Mouse (Mus musculus) Muller cell, postnatal 12 days (primary cell): ENCODE measurements around the gene Nmt1.

Experiments
- DNase-seq: peaks from one replicate; pipeline ENCODE4 v3.0.0-alpha.2; 2015; ENCODE audit errors: inconsistent ontology term

The Nmt1 gene

DNA sequence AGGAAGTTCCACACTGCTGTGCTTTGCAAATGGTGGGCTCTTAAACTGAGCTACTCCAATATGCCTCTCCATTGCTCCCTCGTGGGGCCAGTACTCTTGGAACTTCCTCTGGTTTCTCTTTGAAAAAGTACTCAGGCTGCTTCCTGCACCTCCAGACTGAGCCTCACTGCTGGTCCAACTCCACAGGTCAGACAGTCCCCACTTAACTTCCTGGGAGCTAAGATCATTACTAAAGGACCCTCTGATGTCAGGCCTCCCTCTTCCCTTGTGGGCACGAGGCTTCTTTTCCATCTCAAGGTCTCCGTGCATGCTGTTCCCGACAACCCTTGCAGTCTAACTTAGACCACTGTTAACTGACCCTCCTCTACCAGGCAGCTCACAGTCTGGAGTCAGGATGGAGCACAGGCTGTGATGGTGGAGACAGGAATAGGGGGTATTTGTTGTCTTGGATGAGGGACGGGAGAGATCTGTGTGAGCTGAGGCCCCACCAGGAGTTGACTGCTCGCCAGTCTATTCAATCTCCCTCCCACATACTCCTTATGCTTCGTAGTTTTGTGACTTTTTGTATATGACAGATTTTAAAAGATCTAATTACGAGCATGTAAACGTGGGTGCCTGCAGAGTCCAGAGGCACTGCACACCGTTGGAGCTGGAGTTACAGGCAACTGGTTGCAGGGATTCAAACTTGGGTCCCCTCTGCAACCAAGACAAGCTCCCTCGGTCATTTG lies 22.6 kb upstream of the Nmt1 start:
- no peak for DNase-seq

DNA sequence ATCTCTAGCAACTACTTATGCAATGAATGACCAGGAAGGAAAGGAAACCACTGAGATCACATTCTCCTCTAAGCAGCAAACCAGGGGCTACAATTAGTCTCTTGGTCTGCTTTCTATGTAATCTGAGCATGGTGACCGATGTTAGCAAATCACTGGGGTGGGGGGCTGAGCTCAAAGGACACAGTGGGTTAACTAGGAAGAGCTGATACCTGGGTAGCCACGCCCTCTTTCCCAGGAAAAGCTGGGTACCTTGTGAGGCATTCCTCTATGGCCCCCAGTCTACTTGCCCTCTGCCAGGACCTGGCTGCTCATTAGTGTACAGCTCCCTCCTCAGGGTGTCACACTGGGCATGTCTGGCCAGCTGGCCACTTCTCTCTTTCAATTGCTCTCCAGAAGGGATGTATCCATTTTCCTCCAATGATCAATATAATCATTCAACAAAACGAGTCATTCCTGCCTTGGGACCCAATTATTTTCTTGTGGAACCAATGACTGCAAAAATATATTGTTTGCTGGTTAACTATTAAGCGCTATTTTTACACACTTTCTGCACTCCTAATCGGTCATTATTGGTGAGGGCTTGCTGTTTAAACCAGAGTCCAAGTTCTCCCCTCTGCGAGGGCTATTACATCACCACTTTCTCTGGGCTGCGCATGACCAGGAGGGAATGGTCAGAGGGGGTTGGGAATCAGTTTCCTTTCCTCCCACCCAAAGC lies 21.5 kb upstream of the Nmt1 start:
- DNase-seq = no peak

GRCm38 (mm10) chr11:103007001-103007340 lies 21.0 kb upstream of the Nmt1 start:
- peak; percentile 50 for DNase-seq

GRCm38 (mm10) chr11:103008558-103008957 lies 19.4 kb upstream of the Nmt1 start:
- DNase-seq = no peak

DNA sequence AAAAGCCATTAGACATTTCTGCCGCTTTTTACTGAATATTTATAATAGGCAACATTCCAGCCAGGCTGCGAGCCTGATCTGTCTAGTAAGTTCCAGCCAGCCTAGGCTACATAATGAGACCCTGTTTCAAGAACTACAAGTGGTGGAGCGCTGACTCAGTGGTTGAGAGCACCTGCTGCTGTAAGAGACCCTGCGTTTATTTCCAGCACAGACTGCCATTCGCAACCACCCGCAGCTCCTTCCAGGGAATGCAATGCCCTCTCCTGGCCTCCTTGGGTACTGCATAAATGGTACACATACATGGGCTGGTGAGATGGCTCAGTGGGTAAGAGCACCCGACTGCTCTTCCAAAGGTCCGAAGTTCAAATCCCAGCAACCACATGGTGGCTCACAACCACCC lies 18.8 kb upstream of the Nmt1 start:
- DNase-seq = no peak

DNA sequence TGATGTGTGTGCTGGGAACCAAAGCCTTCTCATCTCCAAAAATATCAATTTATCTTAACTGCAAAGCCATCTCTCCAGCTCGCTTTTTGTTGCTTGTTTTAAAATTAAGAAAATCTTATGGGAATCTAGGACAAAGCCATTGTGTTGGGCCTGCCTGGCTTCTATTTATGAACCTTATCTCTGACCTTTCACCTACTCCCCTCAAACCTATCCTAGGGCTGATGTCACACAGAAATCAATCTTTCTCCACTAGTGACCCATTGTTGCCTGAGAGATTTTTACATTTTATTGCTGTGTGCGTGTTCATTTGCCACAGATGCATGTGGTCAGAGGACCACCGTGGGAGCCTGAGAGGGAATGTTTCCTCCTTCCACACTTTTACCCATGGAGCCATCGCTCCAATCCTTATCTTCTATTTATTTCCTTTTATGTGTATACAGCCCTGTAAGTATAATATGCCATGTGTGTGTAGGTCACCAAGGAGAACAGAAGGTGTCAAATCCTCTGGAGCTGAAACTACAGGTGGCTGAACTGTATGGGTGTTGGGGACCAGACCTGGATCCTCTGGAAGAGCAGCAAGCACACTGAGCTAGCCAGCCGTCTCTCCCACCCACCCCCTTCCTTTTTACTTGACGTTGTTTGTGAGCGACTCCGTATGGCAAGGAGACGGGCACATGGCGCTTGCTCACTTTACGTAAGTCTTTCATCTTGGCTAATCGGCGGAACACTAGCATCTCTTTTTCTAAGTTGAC lies 17.4 kb upstream of the Nmt1 start:
- DNase-seq = no peak

- DNase-seq = no peak
Observed at GRCm38 (mm10) chr11:103011206-103011497, 16.8 kb upstream of the Nmt1 start.

DNA sequence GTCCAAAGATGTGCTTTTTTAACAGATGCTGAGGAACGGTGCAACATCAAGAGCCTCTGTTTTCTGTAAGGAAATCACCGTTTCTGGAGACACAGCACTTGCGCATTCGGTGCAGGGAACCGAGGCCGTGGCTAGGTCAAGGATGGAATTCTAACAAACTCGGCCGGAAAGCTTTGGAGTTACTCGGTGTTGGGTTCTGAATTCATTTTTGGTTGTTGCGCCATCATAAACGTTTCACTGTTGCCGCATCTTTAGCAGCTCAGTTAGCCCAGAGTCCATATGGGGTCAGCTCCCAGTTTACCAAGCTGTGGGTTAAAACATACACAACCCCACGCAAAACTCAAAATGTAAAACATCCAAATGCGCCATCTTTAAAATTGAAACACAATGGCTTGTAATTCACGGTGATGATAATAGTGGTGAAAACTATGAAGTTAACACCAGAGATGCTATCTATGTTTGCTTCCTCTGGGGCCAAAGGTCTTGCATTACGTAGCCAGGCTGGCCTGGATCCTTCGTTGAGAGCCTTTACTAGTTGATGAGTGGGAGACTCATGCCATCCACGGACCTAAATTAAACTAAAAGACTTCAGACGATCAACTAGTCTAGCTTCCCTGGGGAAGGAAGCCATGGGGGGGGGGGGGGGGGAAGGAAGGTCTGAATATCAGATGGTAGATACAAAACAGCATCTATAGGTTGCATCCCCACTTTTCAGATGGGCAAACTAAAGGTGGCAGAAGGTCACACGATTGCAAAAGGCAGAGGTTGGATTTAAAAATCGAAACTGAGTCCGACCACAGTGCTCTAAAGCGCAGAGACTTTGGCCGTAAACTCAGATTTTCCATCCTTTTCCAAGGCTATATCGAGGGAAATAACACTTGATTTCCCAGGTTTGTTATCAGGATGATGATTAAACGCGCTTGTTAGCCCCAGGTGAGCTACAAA lies 11.8 kb upstream of the Nmt1 start:
- DNase-seq = no peak

DNA sequence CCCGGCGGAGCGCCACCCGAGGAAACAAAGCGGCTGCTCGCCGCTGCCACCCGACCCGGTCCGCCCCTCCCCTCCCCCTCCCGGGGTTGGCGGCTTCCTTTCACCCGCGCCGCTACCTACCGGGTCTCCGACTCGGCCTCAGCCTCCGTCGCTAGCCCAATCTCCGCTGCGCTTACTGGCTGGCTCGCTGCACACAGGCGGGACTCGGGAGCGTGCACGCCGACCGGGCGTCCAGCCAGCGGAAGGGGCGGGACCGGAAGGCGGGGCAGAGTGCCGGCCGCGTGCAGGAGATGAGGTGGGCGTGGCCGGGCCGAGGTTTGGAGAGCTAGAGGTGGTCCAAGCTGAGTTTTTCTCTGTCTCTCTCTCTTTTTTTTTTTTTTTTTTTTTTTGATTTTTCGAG lies 11.1 kb upstream of the Nmt1 start:
- DNase-seq = peak; percentile 98

DNA sequence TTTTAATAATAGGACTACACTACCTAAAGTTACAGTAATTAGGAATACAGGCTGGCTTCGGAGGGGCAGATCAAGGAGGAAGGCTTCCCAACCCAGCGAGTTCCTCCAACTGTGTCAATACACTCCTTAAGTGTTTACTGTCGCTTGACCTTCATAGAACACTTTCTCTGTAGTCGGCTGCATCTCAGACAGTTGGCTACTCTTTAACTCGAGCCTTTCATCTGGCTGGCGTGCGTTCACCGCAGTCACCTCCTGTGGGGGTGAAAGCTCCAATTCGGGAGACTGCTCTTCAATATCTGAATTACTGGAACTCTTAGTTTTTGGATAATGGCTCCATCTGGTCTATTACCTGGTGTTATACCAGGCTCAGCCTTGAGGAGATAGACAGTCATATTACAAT lies 10.3 kb upstream of the Nmt1 start:
- no peak for DNase-seq

- no peak for DNase-seq
Observed at GRCm38 (mm10) chr11:103018860-103019259, 9.1 kb upstream of the Nmt1 start.

DNA sequence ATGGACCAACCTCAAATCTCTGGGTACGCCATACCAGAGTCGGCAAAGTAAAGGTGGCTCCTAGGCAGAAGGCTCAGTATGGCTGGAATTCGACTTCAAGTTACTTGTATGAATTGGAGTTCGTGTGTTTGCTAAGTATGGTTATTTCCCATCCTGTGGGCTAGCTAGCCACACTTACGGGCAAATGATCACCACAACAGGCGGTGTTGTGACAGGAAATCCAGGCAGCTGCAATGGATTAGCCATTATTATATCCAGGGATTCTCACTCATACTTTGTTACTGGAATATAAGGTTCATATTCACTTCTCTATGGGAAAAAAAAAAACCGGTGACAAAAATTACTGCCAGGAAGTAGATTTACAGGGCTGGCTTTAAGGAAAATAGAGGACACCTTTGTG lies 8.7 kb upstream of the Nmt1 start:
- no peak for DNase-seq

GRCm38 (mm10) chr11:103020713-103021335 lies 7.2 kb upstream of the Nmt1 start:
- no peak for DNase-seq

GRCm38 (mm10) chr11:103023974-103024373 lies 4.0 kb upstream of the Nmt1 start:
- DNase-seq = no peak

- no peak for DNase-seq
Observed at GRCm38 (mm10) chr11:103026901-103027300, 1.1 kb upstream of the Nmt1 start.

- no peak for DNase-seq
Observed at GRCm38 (mm10) chr11:103027570-103028175, 317 bp upstream of the Nmt1 start.

DNA sequence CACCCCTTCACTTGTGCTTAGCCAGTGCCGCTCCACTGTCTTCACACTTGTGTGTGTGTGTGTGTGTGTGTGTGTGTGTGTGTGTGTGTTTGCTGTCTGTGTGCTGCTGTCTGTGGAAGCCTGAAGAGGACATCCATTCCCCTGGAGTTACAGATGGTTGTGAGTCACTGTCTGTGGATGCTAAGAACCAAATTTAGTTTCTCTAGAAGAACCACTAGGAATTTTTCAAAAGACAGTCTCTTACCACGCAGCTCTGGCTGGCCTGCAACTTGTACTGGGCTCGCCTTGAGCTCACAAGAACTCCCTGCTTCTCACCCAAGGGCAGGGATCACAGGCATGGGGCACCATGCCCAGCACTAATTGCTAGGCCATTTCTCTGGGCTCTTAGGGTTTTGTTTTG lies 5.0 kb downstream of the Nmt1 start:
- DNase-seq = peak; percentile 93

DNA sequence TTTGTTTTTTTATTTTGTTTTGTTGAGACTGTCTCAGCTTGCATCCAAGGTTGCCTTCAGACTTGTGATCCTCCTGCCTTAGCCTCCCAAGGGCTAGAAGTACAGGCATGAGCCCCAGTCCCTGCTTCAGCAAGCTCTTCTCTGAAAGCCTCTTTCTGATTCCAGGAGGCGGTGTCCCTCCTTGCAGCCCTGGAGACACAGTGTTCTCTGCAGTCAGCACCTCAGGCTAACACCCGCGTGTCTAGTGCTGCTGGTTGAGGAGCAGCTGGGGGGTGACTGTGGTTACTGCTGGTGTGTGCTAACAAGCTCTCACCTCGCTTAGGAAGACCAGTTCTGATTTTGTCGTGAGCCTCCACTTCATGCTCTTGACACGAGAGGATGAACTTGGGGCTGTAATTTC lies 7.0 kb downstream of the Nmt1 start:
- DNase-seq = no peak

GRCm38 (mm10) chr11:103036881-103037465 lies 9.0 kb downstream of the Nmt1 start:
- DNase-seq = no peak

DNA sequence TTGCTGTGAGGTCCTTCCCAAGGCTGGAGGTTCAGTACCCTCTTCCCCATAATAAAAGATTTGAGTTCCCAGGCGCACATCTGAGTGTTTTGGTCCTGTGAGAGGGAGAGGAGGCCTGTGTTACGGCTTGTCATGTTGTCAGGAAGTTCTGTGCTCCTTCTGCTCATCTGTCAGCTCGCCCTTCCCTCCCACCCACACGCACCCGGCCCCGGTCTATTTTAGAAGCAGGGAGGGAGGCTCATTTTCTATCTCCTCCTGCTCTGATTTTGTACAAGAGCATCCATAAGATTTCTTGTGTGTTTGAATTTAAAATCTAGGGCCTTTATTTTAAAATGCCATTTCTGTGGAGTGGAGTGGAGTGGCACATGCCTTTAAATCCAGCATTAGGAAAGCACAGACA lies 10.0 kb downstream of the Nmt1 start:
- DNase-seq = no peak

DNA sequence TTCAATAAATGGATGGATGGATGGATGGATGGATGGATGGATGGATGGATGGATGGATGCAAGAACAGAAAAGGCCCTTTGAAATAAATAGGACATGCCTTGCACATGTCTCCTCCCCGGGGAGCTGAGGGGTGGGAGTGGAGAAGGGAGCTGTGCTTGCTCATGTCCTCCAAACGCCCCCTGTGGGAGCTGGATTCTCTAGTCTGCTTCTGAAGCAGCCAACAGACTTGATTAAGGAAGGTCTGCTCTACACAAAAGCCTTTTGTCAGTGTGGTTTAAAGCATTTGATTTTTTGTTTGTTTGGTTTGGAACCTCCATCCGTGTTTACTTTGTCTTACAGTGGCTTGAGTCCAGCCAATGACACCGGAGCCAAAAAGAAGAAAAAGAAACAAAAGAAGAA lies 14.8 kb downstream of the Nmt1 start:
- DNase-seq = peak; percentile 80
